Mouse (Mus musculus) liver, adult 2 months (tissue): ENCODE data around the gene Cacna1c.

Source experiments
- CTCF ChIP-seq: fragments of 200-500 bp; IDR thresholded peaks from 2 replicates; pipeline ENCODE4 v1.5.1; 2011; ENCODE audit warnings: low read depth, low read length, control low read depth
- POLR2A ChIP-seq: fragments of 200-500 bp; IDR thresholded peaks from 2 replicates; pipeline ENCODE4 v1.6.1; 2011; ENCODE audit warnings: low read length, control low read depth; ENCODE audit not compliant: insufficient read depth; ENCODE audit errors: extremely low read depth

GRCm38 (mm10) chr6:118999329-118999875 is 196.8 kb downstream of the Cacna1c start:
- no peak for TF ChIP-seq POLR2A
- no peak for TF ChIP-seq CTCF
